Mouse (Mus musculus) gastrocnemius, postnatal 36 days (tissue): Measurements from ENCODE around the gene Hoxa10. TPM values are rescaled to one million over a fixed set of nuclear protein-coding genes. Genes with fewer than 3 reads are reported as not detected.

Experiments
- DNase-seq, 2 experiments: peaks; one replicate each; pipeline ENCODE4 v3.0.0; 2022
- intact Hi-C: fragments of 180-260 bp; cut with DNase I; formaldehyde crosslinking; loops from one replicate; pipeline ENCODE4 v1.15.1; 2025
- total RNA-seq, 2 experiments: library from RNA; stranded (reverse); gene quantifications; 2 replicates each; pipeline ENCODE4 v1.2.3; 2021

Gene Hoxa10
- total RNA-seq, 2 experiments from 2014 or later = 13.6 to 16.9 TPM

- DNase-seq = no peak
- intact Hi-C loops = loop anchor here (5.0 kb wide), 1 partner anchor 52 kb away; no protein-coding TSS in a partner anchor
These were observed 24.8 kb upstream of the Hoxa10 start for GRCm38 (mm10) chr6:52265306-52265912.

GRCm38 (mm10) chr6:52264106-52264790 is 23.6 kb upstream of the Hoxa10 start:
- intact Hi-C loops = no loop called here
- no peak for DNase-seq

- intact Hi-C loops = no loop called here
These were observed 22.6 kb upstream of the Hoxa10 start for GRCm38 (mm10) chr6:52263321-52263585.

GRCm38 (mm10) chr6:52262463-52263320 is 22.0 kb upstream of the Hoxa10 start:
- DNase-seq = no peak
- intact Hi-C loops = no loop called here

More at GRCm38 (mm10) chr6:52263321-52263585, 22.6 kb upstream of the Hoxa10 start:
- no peak for DNase-seq

- no peak for DNase-seq
- intact Hi-C loops = no loop called here
These were observed 21.3 kb upstream of the Hoxa10 start for GRCm38 (mm10) chr6:52261751-52262462.

- no peak for DNase-seq
These were observed 20.3 kb upstream of the Hoxa10 start, which contains the start of gene Hoxa13 for GRCm38 (mm10) chr6:52260654-52261575. TSS of gene Hoxa13 (minus strand) at chr6:52260880.

GRCm38 (mm10) chr6:52259811-52260261 is 19.2 kb upstream of the Hoxa10 start:
- intact Hi-C loops = loop anchor here (5.0 kb wide), 3 partner anchors 452 to 662 kb away; partner anchors contain the start of gene Tax1bp1
- DNase-seq = peak in 1 of 2 experiments; percentile 39

More at GRCm38 (mm10) chr6:52260654-52261575, 20.3 kb upstream of the Hoxa10 start, which contains the start of gene Hoxa13:
- intact Hi-C loops = no loop called here

- intact Hi-C loops = loop anchor here (5.0 kb wide), 3 partner anchors 453 to 663 kb away; partner anchors contain the start of gene Tax1bp1
- DNase-seq = no peak
These were observed 18.6 kb upstream of the Hoxa10 start for GRCm38 (mm10) chr6:52259081-52259790.

- DNase-seq = peak; percentile 78 to 79
- intact Hi-C loops = loop anchor here (5.0 kb wide), 3 partner anchors 455 to 665 kb away; partner anchors contain the start of gene Tax1bp1
These were observed 16.3 kb upstream of the Hoxa10 start for GRCm38 (mm10) chr6:52256956-52257355.

GRCm38 (mm10) chr6:52253511-52254500 is 13.2 kb upstream of the Hoxa10 start:
- intact Hi-C loops = no loop called here
- peak in 1 of 2 experiments; percentile 51 for DNase-seq

GRCm38 (mm10) chr6:52252775-52253376 is 12.2 kb upstream of the Hoxa10 start:
- DNase-seq = no peak
- intact Hi-C loops = no loop called here

GRCm38 (mm10) chr6:52252016-52252774 is 11.5 kb upstream of the Hoxa10 start:
- intact Hi-C loops = no loop called here
- DNase-seq = no peak

- no peak for DNase-seq
- intact Hi-C loops = no loop called here
These were observed 10.7 kb upstream of the Hoxa10 start for GRCm38 (mm10) chr6:52251177-52251879.

- intact Hi-C loops = no loop called here
- no peak for DNase-seq
These were observed 9.2 kb upstream of the Hoxa10 start for GRCm38 (mm10) chr6:52249826-52250225.

GRCm38 (mm10) chr6:52249415-52249738 is 8.7 kb upstream of the Hoxa10 start:
- intact Hi-C loops = no loop called here
- DNase-seq = no peak
